14 mouse cellular contexts compared by ENCODE assay signal in genomic region chr5:150145967-150146366, GRCm38 (mm10). TPM values are rescaled to one million over a fixed set of nuclear protein-coding genes. Genes with fewer than 3 reads are reported as not detected.
A peak's percentile ranks its signal among the peaks of the same experiment; 100 is the strongest.
DNase-seq lines count a peak whose midpoint lies in the region; TF ChIP-seq lines count a peak whose summit lies in the region.
"Had no signal": no experiment of that assay in that cellular context is flagged by ENCODE, and none has a peak within 500 bp of the region (broad histone marks: within the 10 kb centered on the region; RNA-seq: fewer than 3 reads in every experiment).

No protein-coding gene starts in this region.

- peak; percentile 31 for TF ChIP-seq CTCF in gastrocnemius, adult 2 months (IDR thresholded peaks at IDR 0.05)
- peak; percentile 38 for TF ChIP-seq CTCF in left cerebral cortex, adult 2 months (IDR thresholded peaks at IDR 0.05)
- TF ChIP-seq CTCF in E14TG2a.4 (conservative IDR thresholded peaks at IDR 0.05; ENCODE audit: low read length): peak; percentile 90
- TF ChIP-seq CTCF in bone marrow macrophage, adult 2 months (IDR thresholded peaks at IDR 0.05; ENCODE audit: low read depth, low read length): 0 out of 2 replicates have a peak, but pooled peaks have one; percentile 17

- no peak for TF ChIP-seq POLR2A in bone marrow macrophage, adult 2 months (IDR thresholded peaks at IDR 0.05; ENCODE audit: borderline replicate concordance, low read depth, low read length)

- 80% methylated on average over 3 of the region's 3 CpGs for WGBS in embryonic facial prominence, embryonic 10.5 days

- no peaks in the 10 kb centered on the region for H3K9me3 ChIP-seq in E14TG2a.4 (ENCODE audit: low read length)
- no peaks in the 10 kb centered on the region for H3K9me3 ChIP-seq in embryonic facial prominence, embryonic 10.5 days
- H3K9me3 ChIP-seq: limb, embryonic 13.5 days; stomach, embryonic 15.5 days had no signal

- no peaks in the 10 kb centered on the region for H3K36me3 ChIP-seq in E14TG2a.4 (ENCODE audit: insufficient read depth, low read length)
- H3K36me3 ChIP-seq in embryonic facial prominence, embryonic 10.5 days (replicated peaks): no peaks in the 10 kb centered on the region
- H3K36me3 ChIP-seq: limb, embryonic 13.5 days; stomach, embryonic 15.5 days had no signal

- no peaks in the 10 kb centered on the region for H3K27me3 ChIP-seq in E14TG2a.4 (ENCODE audit: insufficient read depth, low read length)
- H3K27me3 ChIP-seq in embryonic facial prominence, embryonic 10.5 days (replicated peaks; ENCODE audit: low read depth, poor library complexity, severe bottlenecking): no peaks in the 10 kb centered on the region
- H3K27me3 ChIP-seq: limb, embryonic 13.5 days; stomach, embryonic 15.5 days had no signal

- DNase-seq in gastrocnemius, adult 2 months: no peak
- DNase-seq in gastrocnemius, postnatal 4 days (ENCODE audit: low spot score in 2 of 2): no peak
- DNase-seq in left cerebral cortex, adult 2 months (ENCODE audit: extremely low spot score in 1 of 2, low spot score in 2 of 2): no peak
- no peak for DNase-seq in left cerebral cortex, adult 18-20 months (ENCODE audit: low spot score in 2 of 2)
- DNase-seq in embryonic facial prominence, embryonic 10.5 days (ENCODE audit: low spot score): no peak
- DNase-seq: cerebellum, postnatal 10 days; gastrocnemius, postnatal 10 days; kidney, adult 9 months; kidney, postnatal 4 days; lung, postnatal 4 days had no signal

- H3K4me3 ChIP-seq in gastrocnemius, adult 2 months: no peak overlapping the region
- no peak overlapping the region for H3K4me3 ChIP-seq in left cerebral cortex, adult 2 months
- no peak overlapping the region for H3K4me3 ChIP-seq in E14TG2a.4 (replicated peaks; ENCODE audit: low read length)
- no peak overlapping the region for H3K4me3 ChIP-seq in bone marrow macrophage, adult 2 months (ENCODE audit: insufficient read depth, low read length)
- no peak overlapping the region for H3K4me3 ChIP-seq in embryonic facial prominence, embryonic 10.5 days
- H3K4me3 ChIP-seq: limb, embryonic 13.5 days; stomach, embryonic 15.5 days had no signal

- H3K4me1 ChIP-seq in E14TG2a.4 (replicated peaks; ENCODE audit: low read depth, low read length): peaks cover 6% of the 10 kb centered on the region
- H3K4me1 ChIP-seq in bone marrow macrophage, adult 2 months (ENCODE audit: control insufficient read depth, insufficient read depth, low read length): peaks cover 4% of the 10 kb centered on the region
- no peaks in the 10 kb centered on the region for H3K4me1 ChIP-seq in embryonic facial prominence, embryonic 10.5 days
- H3K4me1 ChIP-seq: limb, embryonic 13.5 days; stomach, embryonic 15.5 days had no signal

- intact Hi-C loops in gastrocnemius, adult 2 months (cut with DNase I): no loop called here
- intact Hi-C loops in left cerebral cortex, adult 2 months (cut with DNase I): no loop called here

- no peak overlapping the region for H3K27ac ChIP-seq in gastrocnemius, adult 2 months
- H3K27ac ChIP-seq in left cerebral cortex, adult 2 months: peak overlapping the region; percentile 60; the same call in 1 of the 2 replicates
- no peak overlapping the region for H3K27ac ChIP-seq in bone marrow macrophage, adult 2 months (ENCODE audit: insufficient read depth, low read depth, low read length)
- H3K27ac ChIP-seq in embryonic facial prominence, embryonic 10.5 days (replicated peaks): no peak overlapping the region
- H3K27ac ChIP-seq: limb, embryonic 13.5 days; stomach, embryonic 15.5 days had no signal

RNA-seq across cellular contexts. Expression of gene Fry, which starts 27.5 kb away (rescaled TPM):
- total RNA-seq in gastrocnemius, adult 2 months (2021): 10 to 100 TPM; 73.5 to 85.7 TPM
- 10 to 100 TPM; 77.8 to 83.3 TPM for total RNA-seq in gastrocnemius, postnatal 4 days (2021)
- 100 to 1,000 TPM; 194 to 203 TPM for total RNA-seq in left cerebral cortex, adult 2 months (2021)
- total RNA-seq in left cerebral cortex, adult 18-20 months (2021): 100 to 1,000 TPM; 164 to 168 TPM
- polyA plus RNA-seq in bone marrow macrophage, adult 2 months (2012; ENCODE audit: insufficient read depth, insufficient read length, missing spikeins): 10.1 and 10.5 TPM in 2 replicates
- polyA plus RNA-seq in embryonic facial prominence, embryonic 10.5 days (2016; fragmentation: Nextera tagmentation; extraction: Ambion mirVana): 5.6 and 7.4 TPM in 2 replicates

Comparison
In these comparisons a context has a peak if more than half of its experiments do, and no peak if none do; other contexts are left out.
1. CTCF ChIP-seq: peak in every context shown above with its lines; median percentile 90 in E14TG2a.4; 38 in left cerebral cortex, adult 2 months; 31 in gastrocnemius, adult 2 months; 17 in bone marrow macrophage, adult 2 months.